Mouse (Mus musculus): ENCODE results near the gene Lrrc8b. TPM values are rescaled to one million over a fixed set of nuclear protein-coding genes. Genes with fewer than 3 reads are reported as not detected.

Lrrc8b gene
- total and polyA plus RNA-seq, 3 experiments, result 7.4 to 14.0 TPM; not detected in 1

DNA sequence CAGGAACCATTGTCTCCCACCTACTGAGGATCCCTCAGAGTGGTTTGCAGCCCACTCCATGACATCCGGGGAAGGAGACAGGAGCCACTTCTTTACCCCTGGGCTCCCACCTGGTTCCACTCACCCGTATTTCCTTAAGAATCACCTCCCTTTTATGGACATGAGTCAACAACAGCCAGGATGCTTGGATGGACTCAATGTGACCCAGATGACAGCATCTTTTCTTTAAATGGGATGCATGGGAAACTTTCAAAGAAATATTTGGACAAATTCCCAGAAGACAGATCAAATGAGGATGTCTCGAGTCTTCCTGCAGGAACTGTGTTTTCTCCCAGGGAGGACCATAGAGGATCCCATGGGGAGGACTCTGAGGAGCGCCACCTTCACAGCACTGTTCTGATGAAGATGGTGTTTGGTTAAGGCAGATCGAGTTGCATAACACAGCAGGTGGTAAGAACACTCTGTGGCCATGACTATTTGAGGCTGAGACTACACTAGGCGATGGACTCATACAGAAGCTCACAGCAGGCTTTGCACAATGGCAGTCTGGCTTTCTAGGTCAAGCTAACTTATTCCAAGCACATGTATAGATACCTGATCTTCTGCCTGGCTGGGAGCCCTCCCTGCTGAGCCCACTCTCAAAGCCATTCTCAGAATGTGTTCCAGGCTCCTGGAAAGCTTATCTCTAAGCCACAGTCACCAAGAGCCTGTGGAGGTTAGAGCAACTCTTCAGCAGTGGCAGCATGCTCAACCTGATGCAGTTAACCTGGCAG, 4.9 kb upstream of the Lrrc8b start (continued):
- TF ChIP-seq ZC3H11A (IDR thresholded peaks at IDR 0.05; ENCODE audit: low read depth, low read length) (no peak), CHD1 (IDR thresholded peaks at IDR 0.05; ENCODE audit: low read depth, low read length) (no peak), MAZ (IDR thresholded peaks at IDR 0.05; ENCODE audit: low read depth, low read length) (no peak), RAD21 (IDR thresholded peaks at IDR 0.05; ENCODE audit: low read depth, low read length) (no peak), POLR2AphosphoS2 (IDR thresholded peaks at IDR 0.05; ENCODE audit: low read length) (no peak), MXI1 (IDR thresholded peaks at IDR 0.05; ENCODE audit: low read depth, low read length) (no peak), ZKSCAN1 (IDR thresholded peaks at IDR 0.05; ENCODE audit: low read depth, low read length) (no peak)

DNA sequence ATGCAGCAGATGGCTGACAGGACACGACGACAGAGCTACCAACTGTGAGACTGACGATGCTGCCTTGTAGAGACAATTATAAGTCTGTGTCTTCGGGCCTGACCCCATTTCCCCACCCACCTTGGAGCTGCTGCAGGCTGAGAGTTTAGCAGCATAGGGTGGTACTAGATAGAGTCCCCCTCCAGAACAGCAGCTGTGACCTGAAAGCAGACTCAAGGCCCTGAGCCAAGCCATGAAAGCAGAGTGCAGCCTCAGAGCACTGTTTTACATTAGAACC, 4.3 kb upstream of the Lrrc8b start:
- Histone ChIP-seq H3K27me3 (ENCODE audit: control insufficient read depth in 1 of 2, insufficient read depth in 2 of 2, low read length in 2 of 2) (no peaks in the 10 kb centered on the region), H3K27ac (ENCODE audit: control insufficient read depth, low read depth, low read length) (peak overlapping the region; percentile 40), H3K36me3 (ENCODE audit: control insufficient read depth in 1 of 2, insufficient read depth in 2 of 2, low read length in 2 of 2) (peaks cover 0 to 31% of the 10 kb centered on the region in 2 experiments; a peak in 2 of 4 replicates), H3K4me3 (ENCODE audit: control insufficient read depth in 1 of 2, insufficient read depth in 1 of 2, low read depth in 2 of 2, low read length in 2 of 2) (no peak overlapping the region), H3K4me1 (ENCODE audit: control insufficient read depth in 1 of 2, insufficient read depth in 2 of 2, low read length in 2 of 2) (peaks cover 16 to 39% of the 10 kb centered on the region in 2 experiments), H3K9me3 (replicated peaks; ENCODE audit: insufficient read depth, low read length) (no peaks in the 10 kb centered on the region), H3K9ac (ENCODE audit: control insufficient read depth, low read depth, low read length, poor library complexity, severe bottlenecking) (0 out of 2 replicates have a peak overlapping the region, but pooled peaks have one; percentile 1), H3K79me2 (ENCODE audit: control insufficient read depth, insufficient read depth, low read length, poor library complexity) (peaks cover 9% of the 10 kb centered on the region)
- TF ChIP-seq GABPA (IDR thresholded peaks at IDR 0.05; ENCODE audit: low read depth, low read length), result no peak
- TF ChIP-seq NELFE (IDR thresholded peaks at IDR 0.05; ENCODE audit: low read depth, low read length), result no peak
- no peak for TF ChIP-seq POLR2AphosphoS5 (IDR thresholded peaks at IDR 0.05; ENCODE audit: borderline replicate concordance, low read depth, low read length)
- TF ChIP-seq ZC3H11A (IDR thresholded peaks at IDR 0.05; ENCODE audit: low read depth, low read length), result no peak
- no peak for TF ChIP-seq TCF12 (IDR thresholded peaks at IDR 0.05; ENCODE audit: low read depth, low read length)
- no peak for TF ChIP-seq SMC3 (IDR thresholded peaks at IDR 0.05; ENCODE audit: low read depth, low read length)
- TF ChIP-seq MYB (IDR thresholded peaks at IDR 0.05; ENCODE audit: low read depth, low read length), result no peak
- no peak for TF ChIP-seq E2F4 (IDR thresholded peaks at IDR 0.05; ENCODE audit: borderline replicate concordance, low read depth, low read length)
- TF ChIP-seq MXI1 (IDR thresholded peaks at IDR 0.05; ENCODE audit: low read depth, low read length), result no peak
- no peak for TF ChIP-seq MYC (IDR thresholded peaks at IDR 0.05; ENCODE audit: low read depth, low read length)
- TF ChIP-seq ELF1 (IDR thresholded peaks at IDR 0.05; ENCODE audit: low read depth, low read length), result no peak
- TF ChIP-seq POLR2A (IDR thresholded peaks at IDR 0.05; ENCODE audit: control insufficient read depth in 1 of 2, insufficient read depth in 1 of 2, low read depth in 1 of 2, low read length in 2 of 2, poor library complexity in 1 of 2), result no peak
- DNase-seq (ENCODE audit: low read depth, low spot score), result no peak

DNA sequence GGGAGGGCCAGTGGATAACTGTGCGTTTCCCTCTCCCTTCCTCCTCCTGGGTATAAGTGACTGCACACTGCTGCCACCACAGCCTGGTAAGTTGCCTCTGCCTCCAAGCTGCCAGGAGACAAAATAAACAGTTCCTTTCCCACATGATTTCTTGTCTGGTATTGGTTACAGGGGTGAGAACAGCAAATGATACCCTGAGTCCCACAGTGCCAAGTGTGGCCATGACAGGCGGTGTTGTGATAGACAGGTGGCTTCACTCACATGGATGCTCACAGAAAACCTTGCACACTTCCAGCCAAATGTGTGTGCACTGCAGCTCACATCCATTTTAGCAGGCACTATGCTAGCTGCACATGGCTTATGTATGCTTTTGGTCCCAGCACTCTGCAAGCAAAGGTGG, 3.8 kb upstream of the Lrrc8b start:
- H3K9ac ChIP-seq (ENCODE audit: control insufficient read depth, low read depth, low read length, poor library complexity, severe bottlenecking), result no peak overlapping the region
- no peaks in the 10 kb centered on the region for H3K27me3 ChIP-seq (ENCODE audit: control insufficient read depth in 1 of 2, insufficient read depth in 2 of 2, low read length in 2 of 2)
- H3K27ac ChIP-seq (ENCODE audit: control insufficient read depth, low read depth, low read length), result no peak overlapping the region
- no peaks in the 10 kb centered on the region for H3K9me3 ChIP-seq (replicated peaks; ENCODE audit: insufficient read depth, low read length)
- H3K4me1 ChIP-seq (ENCODE audit: control insufficient read depth in 1 of 2, insufficient read depth in 2 of 2, low read length in 2 of 2), result peaks cover 18 to 41% of the 10 kb centered on the region in 2 experiments
- no peak overlapping the region for H3K4me3 ChIP-seq (ENCODE audit: control insufficient read depth in 1 of 2, insufficient read depth in 1 of 2, low read depth in 2 of 2, low read length in 2 of 2)
- TF ChIP-seq SIN3A (IDR thresholded peaks at IDR 0.05; ENCODE audit: low read length) (no peak), USF2 (IDR thresholded peaks at IDR 0.05; ENCODE audit: borderline replicate concordance in 1 of 2, insufficient read depth in 1 of 2, low read depth in 1 of 2, low read length in 2 of 2) (no peak), NELFE (IDR thresholded peaks at IDR 0.05; ENCODE audit: low read depth, low read length) (no peak), USF1 (IDR thresholded peaks at IDR 0.05; ENCODE audit: low read depth, low read length) (no peak), MEF2A (IDR thresholded peaks at IDR 0.05; ENCODE audit: extremely low read depth, insufficient replicate concordance, low read depth, low read length, poor library complexity, severe bottlenecking) (no peak), NRF1 (IDR thresholded peaks at IDR 0.05; ENCODE audit: insufficient read depth, low read depth, low read length, poor library complexity, severe bottlenecking) (no peak), TBP (IDR thresholded peaks at IDR 0.05; ENCODE audit: low read depth, low read length) (no peak), MAZ (IDR thresholded peaks at IDR 0.05; ENCODE audit: low read depth, low read length) (no peak), TCF12 (IDR thresholded peaks at IDR 0.05; ENCODE audit: low read depth, low read length) (no peak)
- H3K36me3 ChIP-seq (ENCODE audit: control insufficient read depth in 1 of 2, insufficient read depth in 2 of 2, low read length in 2 of 2), result peaks cover 0 to 34% of the 10 kb centered on the region in 2 experiments; a peak in 2 of 4 replicates
- H3K79me2 ChIP-seq (ENCODE audit: control insufficient read depth, insufficient read depth, low read length, poor library complexity), result peaks cover 9% of the 10 kb centered on the region
- DNase-seq (ENCODE audit: low read depth, low spot score), result no peak
